Mouse (Mus musculus): ENCODE data around the gene Itga5.

Itga5 gene

DNA sequence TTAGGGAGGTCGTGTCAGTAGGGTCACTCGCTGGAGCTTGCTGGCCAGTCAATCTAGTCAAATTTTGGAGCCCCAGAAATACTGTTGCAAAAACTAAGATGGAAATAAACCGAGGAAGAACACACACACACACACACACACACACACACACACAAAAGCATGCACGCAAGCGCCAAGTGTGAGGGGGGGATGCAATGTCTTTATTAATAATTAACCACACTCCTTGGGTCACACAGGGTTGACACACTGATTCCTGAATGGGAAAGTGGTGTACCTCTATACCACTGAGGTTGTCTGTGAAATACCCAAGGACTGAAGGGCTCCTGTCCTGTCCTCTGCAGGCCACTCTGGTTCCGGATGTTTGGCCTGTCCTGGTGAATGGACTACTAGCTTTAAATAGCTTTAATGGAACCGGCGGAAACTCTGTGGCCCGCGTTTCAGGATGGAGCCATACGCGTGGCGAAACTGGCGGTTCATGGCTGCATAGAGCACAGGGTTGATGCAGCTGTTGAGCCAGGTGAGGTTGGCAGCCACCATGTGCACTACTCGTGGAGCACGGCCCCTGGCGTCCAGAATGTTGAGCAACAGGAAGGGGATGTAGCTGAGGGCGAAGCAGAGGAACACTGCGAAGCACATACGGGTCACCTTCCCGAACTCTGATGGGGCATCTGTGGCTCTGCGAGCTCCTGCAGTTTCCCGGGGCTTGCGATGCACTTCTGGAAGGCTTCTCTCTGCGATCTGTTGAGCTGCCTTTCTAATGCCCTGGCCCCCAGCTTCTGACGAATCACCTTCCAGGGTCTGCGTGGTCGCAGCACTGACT lies 58.3 kb downstream of the Itga5 start:
- peak; percentile 58 for DNase-seq

DNA sequence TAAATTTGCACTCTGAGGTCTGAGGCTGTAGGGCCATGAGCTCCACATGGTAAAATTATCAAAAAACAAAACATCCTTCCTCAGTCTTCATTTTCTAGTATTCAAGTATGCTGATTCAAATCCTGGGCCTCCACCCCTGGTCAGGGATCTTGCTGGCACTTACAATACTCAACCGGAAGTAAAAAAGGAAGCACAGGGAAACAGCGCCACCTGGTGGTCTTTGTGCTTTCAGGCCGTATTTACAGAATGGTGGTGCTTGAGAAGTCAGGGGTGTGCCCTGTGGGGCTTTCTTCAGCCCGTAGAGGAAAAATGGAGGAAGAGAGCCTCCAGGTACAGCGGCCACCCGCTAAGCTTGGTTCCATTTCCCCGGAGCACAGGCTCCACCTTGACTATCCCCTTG lies 59.4 kb downstream of the Itga5 start:
- DNase-seq, result peak; percentile 94

DNA sequence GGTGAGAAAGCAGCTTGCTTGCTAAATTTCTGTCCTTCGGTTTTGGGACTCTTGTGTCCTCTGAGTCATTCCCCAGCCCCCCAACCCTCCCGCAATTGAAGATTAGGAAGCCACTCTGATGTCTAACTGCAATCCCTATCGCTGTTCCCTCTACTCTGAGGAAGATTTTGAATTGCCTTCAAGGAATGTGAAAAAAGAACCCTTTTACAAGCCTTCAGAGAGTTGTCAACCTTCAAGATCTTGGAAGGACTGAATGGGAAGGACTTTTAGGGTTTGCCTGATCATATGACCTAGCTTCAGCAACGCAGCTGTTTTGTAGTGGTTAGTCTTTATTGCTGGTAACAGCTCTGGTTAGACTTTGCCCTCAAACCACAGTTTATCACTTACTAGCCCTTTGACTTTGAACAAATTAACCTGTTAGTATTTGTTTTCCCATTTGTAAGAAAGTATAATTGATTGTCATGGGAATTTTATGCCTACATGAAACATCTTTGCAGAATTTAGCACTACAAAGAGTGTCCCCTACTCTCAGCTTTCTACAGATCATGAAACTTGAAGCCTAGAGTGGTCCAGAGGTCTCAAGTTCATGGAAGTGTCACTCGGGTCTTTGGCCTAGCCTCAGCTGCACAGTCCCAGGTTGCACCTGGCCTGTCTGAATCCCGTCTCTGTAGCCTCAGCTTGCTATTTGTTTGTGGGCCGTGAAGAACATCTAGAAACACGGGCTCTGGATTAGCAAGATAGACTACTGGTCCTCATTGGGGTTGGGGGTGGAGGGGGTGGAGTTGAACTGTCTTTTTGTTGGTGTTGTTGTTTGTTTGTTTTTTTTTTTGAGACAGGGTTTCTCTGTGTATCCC lies 60.5 kb downstream of the Itga5 start:
- peak; percentile 67 for DNase-seq

DNA sequence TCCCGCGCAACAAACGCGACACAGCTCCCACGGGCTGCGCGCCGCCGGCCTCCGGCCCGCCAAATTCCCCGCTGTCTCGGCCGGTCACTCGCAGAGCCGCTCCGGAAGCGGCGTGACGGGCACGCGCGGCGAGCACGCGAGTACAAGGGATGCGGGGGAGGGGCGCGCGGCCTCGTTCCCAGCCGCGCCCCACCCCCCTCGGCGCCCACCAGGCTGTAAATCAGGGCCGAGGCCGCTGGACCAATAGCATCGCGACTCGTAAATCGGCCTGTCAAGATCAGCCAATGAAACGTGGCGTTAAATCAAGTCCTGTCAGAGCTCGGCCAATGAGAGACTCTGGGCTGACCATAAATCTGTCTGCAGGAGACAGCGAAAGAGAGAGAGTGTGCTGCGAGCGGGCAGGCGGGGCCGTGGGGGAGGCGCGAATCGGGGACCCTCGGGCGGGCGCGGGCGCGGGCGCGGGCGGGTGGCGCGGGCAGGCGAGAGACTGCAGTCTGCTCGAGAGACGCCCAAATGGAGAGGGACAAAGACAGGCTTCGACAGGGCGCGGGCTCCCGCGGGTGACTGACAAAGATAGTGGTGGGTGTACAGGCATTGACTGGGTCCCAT lies 61.4 kb downstream of the Itga5 start:
- DNase-seq, result peak; percentile 99

DNA sequence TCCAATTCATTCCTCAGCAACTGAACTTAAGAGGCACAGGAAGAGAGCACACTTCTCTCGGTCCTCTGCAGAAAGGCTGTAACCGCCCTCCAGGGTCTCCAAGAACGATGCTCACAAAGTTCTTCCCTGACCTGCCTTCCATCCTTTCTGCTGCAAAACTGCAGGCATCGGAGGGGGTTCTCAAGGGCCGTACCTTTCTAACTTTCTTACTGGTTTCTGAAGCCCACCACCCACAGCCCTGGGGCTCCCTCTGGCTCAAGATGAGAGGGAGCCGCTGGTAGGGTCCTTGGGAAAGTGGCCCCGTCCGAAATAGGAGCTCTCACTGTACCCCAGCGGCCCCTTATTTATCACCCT lies 62.0 kb downstream of the Itga5 start:
- no peak for DNase-seq

DNA sequence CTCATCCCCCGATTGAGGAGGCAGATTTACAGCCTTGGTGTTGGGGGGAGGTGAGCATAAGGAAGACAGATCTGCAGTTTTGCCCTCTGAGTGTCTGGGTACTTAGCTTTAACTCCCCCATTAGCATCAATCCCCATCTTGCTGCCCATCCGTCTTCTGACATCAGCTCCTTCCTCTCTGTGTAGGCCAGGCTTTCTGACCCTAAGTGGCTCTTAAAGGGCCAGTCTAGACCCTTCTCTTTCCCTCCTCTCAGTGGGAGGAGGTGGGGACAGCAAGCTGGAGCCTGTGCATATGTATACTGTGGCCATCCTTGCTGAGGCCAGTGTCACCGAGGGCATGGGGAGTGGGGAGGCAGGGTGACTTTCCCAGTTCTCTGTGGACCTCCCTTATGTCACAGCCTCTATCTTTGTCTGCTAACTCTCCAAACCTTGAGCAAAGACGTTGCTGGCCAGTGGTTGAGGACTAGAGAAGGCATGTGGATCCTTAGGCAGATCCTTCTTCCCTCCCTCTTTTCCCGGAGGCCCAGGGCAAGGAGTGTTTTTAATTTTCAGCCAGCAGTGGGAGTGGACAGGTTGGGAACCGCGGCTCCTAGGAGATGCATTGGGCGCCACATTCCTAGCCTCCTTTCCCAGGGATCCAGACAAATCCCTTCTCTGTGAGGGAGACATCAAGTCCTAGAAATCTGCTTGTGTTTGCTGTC lies 62.5 kb downstream of the Itga5 start:
- no peak for DNase-seq

DNA sequence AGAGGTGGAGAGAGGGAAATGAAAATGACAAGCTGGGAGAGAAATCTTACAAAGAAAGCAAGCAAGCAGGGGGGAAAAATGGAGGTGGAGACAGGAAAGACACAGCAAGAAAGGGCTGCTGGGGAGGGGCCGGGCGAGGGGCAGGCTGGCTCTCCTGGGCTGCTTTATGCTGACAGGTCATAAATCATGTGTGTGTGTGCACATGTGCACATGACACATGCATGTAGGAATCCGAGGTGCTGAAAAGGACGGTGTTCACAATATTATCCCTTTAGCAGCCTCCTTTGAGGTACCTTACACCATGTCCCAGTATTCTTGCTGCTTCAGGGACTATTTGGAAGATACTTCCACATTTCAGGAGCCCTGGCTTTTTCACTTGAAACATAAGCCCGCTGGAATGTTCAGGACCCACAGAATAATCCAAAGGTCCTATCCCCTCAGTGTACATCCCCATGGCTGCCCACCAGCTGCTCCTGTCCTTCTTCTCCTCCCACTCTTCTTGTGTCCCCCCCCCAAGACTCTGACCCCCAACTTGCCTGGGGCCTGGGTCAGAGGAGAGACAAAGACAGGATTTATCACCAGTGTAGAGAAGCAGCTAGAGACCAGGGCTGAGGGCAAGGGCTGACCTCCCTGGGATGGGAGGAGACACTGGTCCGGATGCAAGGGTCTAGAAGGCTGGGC lies 64.1 kb downstream of the Itga5 start:
- DNase-seq, result no peak

DNA sequence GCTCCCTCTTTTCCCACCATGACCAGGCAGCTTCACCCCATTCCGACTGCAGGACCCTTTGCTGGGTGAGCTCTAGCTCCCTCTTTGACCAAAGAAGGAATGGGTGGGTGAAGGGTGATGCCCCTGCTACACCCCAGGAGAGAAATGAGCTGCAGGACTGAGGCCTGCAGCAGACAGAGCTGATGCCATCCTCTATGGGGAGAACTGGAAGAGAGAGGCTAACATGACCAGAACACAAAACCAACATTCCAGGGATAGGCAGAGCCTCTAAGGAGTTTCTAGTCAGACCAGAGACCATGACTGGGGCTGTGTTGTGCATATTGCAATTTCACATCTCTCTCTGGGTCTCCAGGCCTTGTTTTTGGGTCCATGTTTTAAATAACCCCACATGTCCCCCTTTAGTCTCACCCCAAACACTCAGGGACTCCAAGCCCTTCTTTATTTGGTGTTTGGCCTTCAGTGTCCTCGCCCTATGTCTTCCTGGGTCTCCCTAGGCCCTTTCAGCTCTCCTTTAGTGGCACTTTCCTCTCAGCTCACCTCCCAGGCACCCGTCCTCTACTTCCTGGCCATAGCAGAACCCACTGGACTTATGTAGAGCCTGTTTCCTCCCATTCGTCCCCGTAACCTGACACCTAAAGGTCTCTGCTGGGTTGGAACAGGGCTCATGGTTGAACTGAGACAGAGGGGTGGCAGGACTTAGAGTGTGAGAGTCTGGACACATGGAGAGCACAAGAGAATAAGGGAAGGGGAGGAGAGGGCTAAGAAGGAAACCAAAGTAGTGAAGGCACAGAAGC lies 64.8 kb downstream of the Itga5 start:
- no peak for DNase-seq

DNA sequence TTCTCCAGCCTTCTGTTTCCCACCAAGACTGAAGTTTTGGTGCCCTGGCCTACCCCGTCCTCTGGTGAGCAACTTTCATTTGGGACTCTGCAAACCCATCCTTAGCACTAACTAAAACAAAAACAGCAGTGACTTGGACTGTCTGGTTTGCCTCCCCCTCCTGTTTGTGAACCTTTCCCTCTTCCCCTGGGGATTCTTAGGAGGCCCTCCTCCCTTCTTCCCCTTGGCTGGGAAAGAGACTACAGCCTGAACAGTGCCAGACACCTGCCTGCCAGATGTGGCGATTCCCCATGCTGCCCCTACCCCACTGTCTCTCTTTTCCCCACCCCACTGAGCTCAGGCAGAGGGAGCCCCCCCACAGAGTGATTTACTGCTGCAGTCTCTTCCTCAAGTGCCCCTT lies 65.5 kb downstream of the Itga5 start:
- DNase-seq, result no peak

DNA sequence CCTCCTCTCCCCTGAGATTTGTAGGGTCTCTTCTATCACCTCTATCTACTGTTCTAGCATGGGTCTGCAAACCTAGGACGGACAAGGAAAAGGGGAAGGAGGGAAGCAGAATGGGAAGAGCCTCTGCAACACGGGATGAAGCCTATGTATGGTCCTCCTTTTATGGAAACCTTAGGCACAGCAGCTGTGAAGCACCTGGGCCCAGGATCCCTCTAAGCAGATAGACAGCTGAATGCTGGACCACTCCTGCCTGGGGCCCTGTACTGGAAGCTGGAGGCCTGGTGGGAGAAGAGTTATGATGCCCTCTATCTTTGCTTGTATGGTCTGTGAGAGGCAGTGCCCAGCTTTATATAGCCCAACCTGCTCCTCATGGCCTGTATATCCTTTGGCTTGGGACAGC lies 66.0 kb downstream of the Itga5 start:
- no peak for DNase-seq

DNA sequence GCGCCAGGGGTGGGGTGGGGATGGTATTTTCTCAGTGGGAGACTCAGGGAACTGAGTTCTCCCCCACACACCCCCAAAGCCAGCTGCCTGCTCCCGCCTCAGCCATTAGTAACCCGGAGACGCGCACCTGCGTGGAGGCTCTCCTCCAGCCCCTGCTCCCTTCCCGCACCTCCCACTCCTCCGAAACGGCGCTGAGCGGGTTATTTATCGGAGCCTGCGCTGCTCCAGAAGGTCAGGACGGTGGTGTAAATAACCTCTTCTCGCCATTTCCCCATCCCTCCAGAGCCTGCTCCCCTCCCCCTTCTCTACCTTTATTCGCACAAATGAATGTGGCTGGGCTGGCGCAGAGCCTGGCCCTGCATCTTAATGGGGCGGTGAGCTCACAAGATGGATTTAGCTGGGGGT lies 66.5 kb downstream of the Itga5 start:
- no peak for DNase-seq

DNA sequence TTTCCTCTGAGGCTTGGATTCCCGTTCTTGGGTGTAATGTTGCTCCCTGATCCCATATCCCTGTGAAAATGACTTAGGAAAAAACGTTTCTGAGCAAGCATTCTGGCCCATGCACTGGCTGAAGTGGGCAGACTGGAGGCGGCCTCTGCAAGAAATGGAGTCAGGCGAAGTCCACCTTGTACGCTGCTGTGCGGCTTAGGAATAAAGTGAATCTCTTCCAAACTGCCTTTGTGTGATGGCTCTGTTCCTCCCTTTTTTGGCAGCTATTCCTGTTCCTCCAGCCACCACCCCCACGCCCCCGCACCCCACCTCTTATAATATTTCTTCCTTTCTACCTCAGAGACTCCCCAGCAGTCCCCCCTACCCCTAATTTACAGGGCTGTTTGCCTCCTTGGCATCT lies 66.9 kb downstream of the Itga5 start:
- DNase-seq, result no peak

DNA sequence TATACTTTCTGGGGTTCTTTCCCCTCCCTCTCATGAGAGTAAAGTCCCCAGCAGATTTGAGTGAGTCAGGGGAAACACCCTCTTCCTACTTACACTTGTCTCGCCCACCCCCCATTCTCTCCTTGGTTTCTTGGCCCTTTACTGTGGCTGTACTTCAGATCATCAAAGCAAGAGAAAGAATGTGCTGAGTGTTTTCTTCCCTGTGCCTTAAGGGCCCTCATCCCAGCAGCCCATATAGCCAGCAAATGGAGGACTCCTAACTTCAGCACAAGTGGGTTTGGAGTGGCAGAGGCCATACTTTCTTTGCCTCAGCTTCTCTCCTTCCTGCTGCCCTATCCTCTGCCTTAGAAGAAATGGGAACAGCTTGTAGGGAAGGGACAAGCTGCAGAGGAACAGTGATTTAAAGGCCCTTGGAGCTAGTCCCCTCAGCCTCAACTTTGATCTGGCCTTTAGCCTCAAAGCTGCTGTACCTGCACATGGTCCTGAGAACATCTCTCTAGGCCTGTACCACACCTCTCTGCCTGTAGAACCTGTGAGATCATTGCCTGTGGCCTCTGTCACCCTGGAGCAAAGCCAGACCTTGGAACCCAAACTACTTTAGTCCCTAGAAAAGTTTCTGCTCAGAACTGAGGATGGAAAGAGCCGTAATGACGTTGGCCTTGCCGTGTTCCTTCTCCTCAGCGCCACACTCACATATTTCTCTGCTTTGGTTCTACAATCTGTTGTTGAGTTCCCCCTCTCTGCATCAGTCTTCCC lies 67.5 kb downstream of the Itga5 start:
- DNase-seq, result no peak

DNA sequence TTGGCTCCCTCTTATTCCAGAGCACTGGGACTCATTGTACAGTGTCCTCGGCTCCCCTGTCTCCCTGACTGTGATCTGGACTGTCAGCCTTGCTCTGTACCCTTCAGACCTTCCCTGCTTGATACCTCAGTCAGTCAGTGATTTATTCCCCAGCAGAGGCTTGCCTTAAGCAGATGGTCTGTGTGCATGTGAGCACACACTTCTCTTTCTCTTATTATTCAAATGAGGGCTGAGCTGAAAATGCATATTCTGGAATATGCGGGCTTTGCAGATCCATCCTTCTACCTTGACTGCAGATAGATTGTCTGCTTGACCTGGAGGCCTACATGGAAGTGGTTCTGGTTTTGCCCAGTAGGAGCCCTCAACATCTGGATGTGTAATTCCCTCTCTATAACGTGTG lies 68.5 kb downstream of the Itga5 start:
- no peak for DNase-seq

DNA sequence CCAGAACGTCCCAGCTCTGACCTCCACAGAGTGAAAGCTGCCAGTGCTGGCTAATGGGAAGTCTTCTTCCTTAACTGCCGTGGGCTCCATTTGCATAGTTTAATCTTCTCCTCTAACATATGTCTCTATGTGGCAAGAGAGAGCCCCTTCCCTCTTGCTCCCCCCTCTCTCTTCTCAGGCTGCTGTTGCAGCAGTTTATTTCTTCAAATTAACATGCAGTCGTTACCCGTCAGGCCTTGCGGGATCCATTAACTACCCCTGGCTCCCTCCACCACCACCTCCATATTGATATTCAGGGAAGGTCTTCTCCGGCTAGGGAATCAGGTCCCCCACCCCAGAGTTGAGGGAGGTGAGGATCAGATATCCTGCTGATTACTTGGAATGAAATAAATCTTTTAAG lies 69.2 kb downstream of the Itga5 start:
- no peak for DNase-seq

DNA sequence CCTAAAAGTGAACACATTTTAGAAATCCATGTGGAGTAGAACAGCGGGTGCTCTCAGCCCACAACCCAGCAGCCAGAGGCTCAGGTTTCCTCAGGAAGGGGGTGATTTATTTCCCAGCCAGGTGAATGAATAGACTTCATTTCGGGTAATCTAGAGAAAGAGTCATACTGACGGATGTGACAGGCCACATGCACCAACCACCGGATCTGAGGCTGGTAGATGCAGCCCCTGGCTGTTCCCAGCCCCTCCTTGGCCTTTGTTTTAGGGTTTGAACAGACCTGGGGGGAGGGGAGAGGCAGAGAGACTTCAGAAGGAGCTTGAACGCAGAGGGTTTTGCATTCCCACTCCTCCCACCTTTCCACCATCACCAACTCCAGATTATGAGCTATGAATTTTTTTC lies 70.7 kb downstream of the Itga5 start:
- no peak for DNase-seq

DNA sequence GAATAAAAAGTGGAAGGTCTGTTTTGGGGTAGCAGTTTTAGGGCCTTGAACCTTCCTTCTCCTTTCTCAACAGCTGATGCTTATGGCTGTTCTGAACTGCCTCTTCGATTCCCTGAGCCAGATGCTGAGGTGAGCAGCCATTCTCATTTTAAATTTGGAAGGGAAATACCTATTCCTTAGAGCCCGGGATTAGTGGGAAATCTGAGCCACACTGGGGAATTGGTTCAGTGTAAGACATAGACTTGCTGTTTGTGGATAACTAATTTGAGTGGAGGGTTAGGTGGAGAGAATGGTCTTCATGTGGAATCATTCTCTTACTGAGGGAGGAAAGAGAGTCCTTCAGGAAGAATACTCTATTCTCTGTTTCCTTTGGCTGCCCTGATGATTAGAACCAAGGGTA lies 71.9 kb downstream of the Itga5 start:
- no peak for DNase-seq

All from kidney, postnatal 14 days (tissue).